Mouse (Mus musculus) heart, embryonic 12.5 days (tissue): ENCODE measurements around the gene Vmn2r55. TPM values are rescaled to one million over a fixed set of nuclear protein-coding genes. Genes with fewer than 3 reads are reported as not detected.
"Not testable (repeated sequence)": the region's sequence is repeated elsewhere in the genome, so short reads cannot be mapped to it uniquely, and the experiment has no call there.

Experiments
- ATAC-seq: fragments of 200-750 bp; cut with Nextera tagmentation; 2 replicates; pipeline ENCODE4 v1.8.0; 2017; ENCODE audit warnings: moderate TSS enrichment, moderate library complexity; ENCODE audit not compliant: insufficient number of reproducible peaks, low FRiP score
- H3K27ac ChIP-seq: fragments of 300-500 bp; sonication (generic); 2 replicates; pipeline ENCODE4 v1.5.1; 2016; ENCODE audit warnings: mild to moderate bottlenecking, moderate library complexity; ENCODE audit not compliant: poor library complexity, severe bottlenecking
- H3K27me3 ChIP-seq: fragments of 300-500 bp; sonication (generic); replicated peaks from 2 replicates; pipeline ENCODE4 v1.6.1; 2016; ENCODE audit warnings: mild to moderate bottlenecking, moderate library complexity
- H3K36me3 ChIP-seq: fragments of 300-500 bp; sonication (generic); 2 replicates; pipeline ENCODE4 v1.6.1; 2016; ENCODE audit warnings: mild to moderate bottlenecking, moderate library complexity
- H3K4me1 ChIP-seq: fragments of 300-500 bp; sonication (generic); replicated peaks from 2 replicates; pipeline ENCODE4 v1.6.1; 2016; ENCODE audit warnings: mild to moderate bottlenecking
- H3K4me2 ChIP-seq: fragments of 300-500 bp; sonication (generic); 2 replicates; pipeline ENCODE4 v1.6.1; 2016; ENCODE audit warnings: mild to moderate bottlenecking, moderate library complexity
- H3K4me3 ChIP-seq: fragments of 300-500 bp; sonication (generic); 2 replicates; pipeline ENCODE4 v1.5.1; 2016; ENCODE audit warnings: mild to moderate bottlenecking
- H3K9ac ChIP-seq: fragments of 300-500 bp; sonication (generic); 2 replicates; pipeline ENCODE4 v1.6.1; 2016; ENCODE audit warnings: mild to moderate bottlenecking, moderate library complexity
- H3K9me3 ChIP-seq: fragments of 300-500 bp; sonication (generic); replicated peaks from 2 replicates; pipeline ENCODE4 v1.6.1; 2016; ENCODE audit warnings: mild to moderate bottlenecking, moderate library complexity
- WGBS: fragments of 180-500 bp; shearing (Covaris S2); methylation state at CpG from one replicate; pipeline ENCODE4 v1.1.7; 2016; 5-methylcytosine and 5-hydroxymethylcytosine counted together
- polyA plus RNA-seq: library from polyadenylated mRNA; unstranded; fragments of >200 nt; fragmentation: Nextera tagmentation; extraction: Ambion mirVana; gene quantifications from 2 replicates; pipeline ENCODE4 v1.2.1, GENCODE M21; 2016

The Vmn2r55 gene
- polyA plus RNA-seq: not detected in 2 replicates

- not testable (repeated sequence) for H3K27me3 ChIP-seq, H3K4me2 ChIP-seq, H3K27ac ChIP-seq, H3K9ac ChIP-seq, H3K36me3 ChIP-seq, H3K4me1 ChIP-seq, ATAC-seq, H3K9me3 ChIP-seq, H3K4me3 ChIP-seq
- 78% methylated on average over 3 of the region's 3 CpGs for WGBS
These were observed at the start of gene Vmn2r55 for GRCm38 (mm10) chr7:12684903-12685302. TSS of gene Vmn2r55 (minus strand) at chr7:12685003.

- not testable (repeated sequence) for H3K4me1 ChIP-seq, H3K27ac ChIP-seq, H3K4me2 ChIP-seq, H3K9me3 ChIP-seq, H3K27me3 ChIP-seq, H3K36me3 ChIP-seq, ATAC-seq, H3K4me3 ChIP-seq, H3K9ac ChIP-seq
- 65% methylated on average over 3 of the region's 4 CpGs for WGBS
These were observed 44.6 kb downstream of the Vmn2r55 start, which contains the start of gene Vmn2r54 for GRCm38 (mm10) chr7:12640219-12640618. TSS of gene Vmn2r54 (minus strand) at chr7:12640319.

GRCm38 (mm10) chr7:12608688-12609087 lies 76.1 kb downstream of the Vmn2r55 start, which contains the start of gene Vmn2r53:
TSS of gene Vmn2r53 (minus strand) at chr7:12608788.
- Histone ChIP-seq H3K27ac (no peak within 1 kb of the TSS), H3K9me3 (peaks cover 15% of the 10 kb centered on the region), H3K4me3 (no peak within 1 kb of the TSS), H3K4me2 (no peak within 1 kb of the TSS), H3K36me3 (no peaks in the 10 kb centered on the region), H3K27me3 (no peaks in the 10 kb centered on the region), H3K4me1 (no peaks in the 10 kb centered on the region), H3K9ac (no peak within 1 kb of the TSS)
- ATAC-seq: no peak

Other genes with a start within 250 kb of the Vmn2r55 start
- gene Zfp606, start 206.7 kb downstream of the Vmn2r55 start, polyA plus RNA-seq: 18.2 and 19.6 TPM in 2 replicates
- gene 2900092C05Rik, start 172.5 kb downstream of the Vmn2r55 start, polyA plus RNA-seq: not detected in 2 replicates
- 0.03 TPM in 1 of 2 replicates, not detected in the other for gene Vmn2r53, start 76.2 kb downstream of the Vmn2r55 start, polyA plus RNA-seq
- gene Vmn2r54, start 44.7 kb downstream of the Vmn2r55 start, polyA plus RNA-seq: not detected in 2 replicates
- not detected in 2 replicates for gene Vmn2r56, start 50.0 kb upstream of the Vmn2r55 start, polyA plus RNA-seq
- gene Zscan18, start 118.6 kb upstream of the Vmn2r55 start, polyA plus RNA-seq: 10.4 and 12.0 TPM in 2 replicates
- gene Zfp329, start 133.9 kb upstream of the Vmn2r55 start, polyA plus RNA-seq: 11.9 and 12.2 TPM in 2 replicates
- gene Zfp110, start 149.8 kb upstream of the Vmn2r55 start, polyA plus RNA-seq: 22.9 and 23.1 TPM in 2 replicates
- gene Zfp128, start 196.2 kb upstream of the Vmn2r55 start, polyA plus RNA-seq: 3.0 and 3.2 TPM in 2 replicates
- 10.9 and 11.3 TPM in 2 replicates for gene Zscan22, start 212.8 kb upstream of the Vmn2r55 start, polyA plus RNA-seq
- gene Rps5, start 237.3 kb upstream of the Vmn2r55 start, polyA plus RNA-seq: 456 and 474 TPM in 2 replicates
- gene Rnf225, start 242.4 kb upstream of the Vmn2r55 start, polyA plus RNA-seq: 0.95 and 1.1 TPM in 2 replicates